Mouse (Mus musculus) olfactory bulb, adult 2 months (tissue): ENCODE results near the gene Cryba4. TPM values are rescaled to one million over a fixed set of nuclear protein-coding genes. Genes with fewer than 3 reads are reported as not detected.

Experiments
- H3K27ac ChIP-seq: fragments of 200-500 bp; 2 replicates; pipeline ENCODE4 v1.5.1; 2012; ENCODE audit warnings: low read depth, low read length; ENCODE audit not compliant: insufficient read depth
- H3K4me1 ChIP-seq: fragments of 200-500 bp; 2 replicates; pipeline ENCODE4 v1.6.1; 2012; ENCODE audit warnings: low read length; ENCODE audit not compliant: control insufficient read depth, insufficient read depth
- H3K4me3 ChIP-seq: fragments of 200-500 bp; 2 replicates; pipeline ENCODE4 v1.5.1; 2012; ENCODE audit warnings: mild to moderate bottlenecking, low read depth, low read length, moderate library complexity; ENCODE audit not compliant: insufficient read depth
- CTCF ChIP-seq: fragments of 200-500 bp; IDR thresholded peaks from 2 replicates; pipeline ENCODE4 v1.5.1; 2012; ENCODE audit warnings: low read depth, mild to moderate bottlenecking, low read length, moderate library complexity; ENCODE audit not compliant: insufficient read depth
- POLR2A ChIP-seq: fragments of 200-500 bp; IDR thresholded peaks from 2 replicates; pipeline ENCODE4 v1.6.1; 2012; ENCODE audit warnings: mild to moderate bottlenecking, low read depth, low read length, moderate library complexity; ENCODE audit not compliant: insufficient read depth
- WGBS: fragments of 180-500 bp; shearing (Covaris S2); methylation state at CpG from one replicate; pipeline ENCODE4 v1.1.7; 2018; 5-methylcytosine and 5-hydroxymethylcytosine counted together
- polyA plus RNA-seq: library from polyadenylated mRNA; stranded (reverse); fragments of >200 nt; gene quantifications from 2 replicates; pipeline ENCODE4 v1.2.4, GENCODE M21; 2012; ENCODE audit warnings: low replicate concordance; ENCODE audit not compliant: missing spikeins, insufficient read depth, insufficient read length

The Cryba4 gene
- polyA plus RNA-seq, 1 experiment, result not detected

GRCm38 (mm10) chr5:112287652-112288051 is 35.3 kb upstream of the Cryba4 start:
- TF ChIP-seq POLR2A (no peak), CTCF (no peak)
- no peak overlapping the region for H3K27ac ChIP-seq
- no peak overlapping the region for H3K4me3 ChIP-seq
- 92% methylated on average over 2 of the region's 2 CpGs for WGBS
- H3K4me1 ChIP-seq, result peaks cover 49% of the 10 kb centered on the region

DNA sequence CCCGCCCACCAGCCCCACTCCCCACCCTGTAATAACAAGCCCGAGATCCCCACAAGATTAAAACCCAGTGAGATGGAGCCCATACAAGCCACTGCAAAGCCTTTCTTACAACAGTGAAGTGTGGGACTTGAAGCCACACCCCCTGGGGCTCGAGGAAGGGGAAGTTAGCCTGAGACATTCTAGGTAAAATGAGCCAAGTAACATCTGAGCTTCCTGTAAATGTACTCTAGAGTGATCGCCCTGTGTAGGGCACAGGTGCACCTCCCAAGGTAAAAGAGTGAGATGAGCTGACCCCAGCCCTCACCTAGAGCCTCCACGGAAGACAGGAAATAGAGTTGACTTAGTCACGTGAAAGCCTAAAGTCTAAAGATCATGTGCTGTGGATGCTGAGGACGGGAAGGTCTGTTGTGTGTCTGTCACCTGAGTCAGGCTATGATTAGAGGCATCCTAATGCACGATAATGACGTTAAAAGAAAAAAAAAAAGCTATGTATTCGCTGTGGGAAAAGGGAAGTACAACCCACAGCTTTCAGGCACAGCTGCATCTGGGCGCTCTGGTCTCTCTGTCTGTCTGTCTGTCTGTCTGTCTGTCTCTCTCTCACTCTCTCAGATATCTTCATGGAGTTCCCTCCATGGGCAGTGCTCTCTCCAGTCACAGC is 34.8 kb upstream of the Cryba4 start:
- H3K4me1 ChIP-seq, result peaks cover 47% of the 10 kb centered on the region
- H3K27ac ChIP-seq, result no peak overlapping the region
- TF ChIP-seq CTCF (no peak), POLR2A (no peak)
- H3K4me3 ChIP-seq, result no peak overlapping the region
- WGBS, result 71% methylated on average over 11 of the region's 11 CpGs

DNA sequence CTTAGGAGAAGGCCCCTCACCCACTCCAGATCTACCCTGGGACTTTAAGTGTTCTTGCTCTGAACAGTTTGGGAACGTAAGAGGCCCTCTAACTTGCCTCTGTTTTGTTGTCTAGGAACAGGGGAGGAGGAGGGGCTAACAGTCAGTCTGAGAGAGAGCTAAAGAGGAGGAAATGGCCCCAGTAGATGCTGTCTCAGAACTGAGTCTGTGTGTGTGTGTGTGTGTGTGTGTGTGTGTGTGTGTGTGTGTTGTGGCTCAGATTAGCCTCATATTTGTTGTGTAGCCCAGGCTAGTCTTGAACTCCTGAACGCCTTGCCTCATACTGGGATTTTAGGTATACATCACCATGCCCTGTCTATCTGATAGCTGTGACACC is 34.3 kb upstream of the Cryba4 start:
- Histone ChIP-seq H3K27ac (no peak overlapping the region), H3K4me3 (no peak overlapping the region), H3K4me1 (peaks cover 44% of the 10 kb centered on the region)
- TF ChIP-seq POLR2A (no peak), CTCF (no peak)
- WGBS, result 76% methylated on average over 2 of the region's 2 CpGs

DNA sequence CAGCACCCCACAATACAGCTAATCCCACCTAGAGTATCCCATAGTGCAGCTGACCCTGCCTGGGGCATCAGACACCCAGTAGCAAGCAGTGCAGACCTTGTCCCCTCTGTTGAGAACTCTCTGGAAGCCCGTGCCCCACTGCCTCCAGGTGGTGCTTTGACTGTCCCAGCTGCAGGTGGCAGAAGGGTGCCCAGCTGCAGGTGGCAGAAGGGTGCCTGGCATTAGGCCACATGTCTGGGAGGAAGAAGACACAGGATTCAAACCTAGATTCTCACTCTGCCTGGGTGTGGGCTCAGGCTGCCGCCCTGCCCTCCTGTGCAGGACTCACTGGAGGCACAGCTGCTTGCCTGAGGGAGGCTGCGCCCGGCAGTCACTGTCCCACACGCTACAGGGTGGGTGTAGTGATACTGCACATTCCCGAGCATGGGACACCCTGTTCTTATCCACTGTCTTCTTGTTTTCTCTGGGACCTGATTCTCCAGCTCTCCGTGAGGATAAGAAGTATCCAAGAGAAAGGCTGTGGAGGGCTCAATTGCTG is 33.3 kb upstream of the Cryba4 start:
- Histone ChIP-seq H3K4me1 (peaks cover 47% of the 10 kb centered on the region), H3K27ac (no peak overlapping the region), H3K4me3 (no peak overlapping the region)
- 88% methylated on average over 7 of the region's 7 CpGs for WGBS
- TF ChIP-seq POLR2A (no peak), CTCF (no peak)

GRCm38 (mm10) chr5:112284203-112284582 is 31.9 kb upstream of the Cryba4 start:
- 81% methylated on average over 7 of the region's 7 CpGs for WGBS
- Histone ChIP-seq H3K4me3 (no peak overlapping the region), H3K27ac (no peak overlapping the region), H3K4me1 (peaks cover 59% of the 10 kb centered on the region)
- TF ChIP-seq CTCF, result no peak
- no peak for TF ChIP-seq POLR2A

- no peak overlapping the region for H3K4me3 ChIP-seq
- H3K27ac ChIP-seq, result no peak overlapping the region
- TF ChIP-seq CTCF (no peak), POLR2A (no peak)
- WGBS, result 85% methylated on average over 10 of the region's 10 CpGs
- H3K4me1 ChIP-seq, result peaks cover 64% of the 10 kb centered on the region
These were observed 31.4 kb upstream of the Cryba4 start for GRCm38 (mm10) chr5:112283543-112284202.

GRCm38 (mm10) chr5:112282780-112283482 is 30.6 kb upstream of the Cryba4 start:
- 85% methylated on average over 9 of the region's 9 CpGs for WGBS
- TF ChIP-seq POLR2A (no peak), CTCF (no peak)
- H3K27ac ChIP-seq, result no peak overlapping the region
- peaks cover 63% of the 10 kb centered on the region for H3K4me1 ChIP-seq
- H3K4me3 ChIP-seq, result no peak overlapping the region

DNA sequence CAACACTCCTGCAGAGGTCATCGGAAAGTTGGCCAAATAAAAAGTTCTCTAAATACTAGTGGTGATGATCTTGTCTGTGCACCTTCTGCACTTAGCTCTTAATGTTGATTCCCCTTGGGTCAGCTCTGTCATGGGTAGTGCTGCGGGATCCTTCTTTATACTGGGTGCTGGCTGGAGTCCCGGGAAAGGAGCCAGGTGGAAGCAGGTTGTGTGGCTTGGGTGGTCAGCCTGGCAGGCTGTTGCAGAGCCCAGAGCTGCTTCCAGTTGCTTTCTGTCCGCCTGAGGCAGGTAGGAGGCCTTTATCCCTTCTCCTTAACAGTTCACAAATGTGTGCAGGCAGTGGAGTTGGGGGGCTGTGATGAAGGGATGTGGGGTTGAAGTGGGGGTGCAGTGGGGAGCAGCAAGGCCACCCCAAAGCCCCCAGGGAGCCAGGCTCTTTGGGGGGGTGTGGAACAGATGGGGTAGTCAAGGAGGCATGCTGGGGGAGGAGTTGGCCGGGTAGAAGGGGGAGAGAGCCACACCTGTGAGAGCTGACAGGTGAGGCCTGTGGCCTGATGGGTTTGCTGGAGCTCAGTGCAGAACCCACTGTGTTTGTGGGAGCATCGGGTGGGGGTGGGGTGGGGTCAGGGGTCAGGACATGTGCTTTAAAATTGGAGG is 29.9 kb upstream of the Cryba4 start:
- H3K4me3 ChIP-seq, result no peak overlapping the region
- no peak for TF ChIP-seq CTCF
- TF ChIP-seq POLR2A, result no peak
- WGBS, result 76% methylated on average over 6 of the region's 6 CpGs
- H3K4me1 ChIP-seq, result peaks cover 63% of the 10 kb centered on the region
- H3K27ac ChIP-seq, result no peak overlapping the region

DNA sequence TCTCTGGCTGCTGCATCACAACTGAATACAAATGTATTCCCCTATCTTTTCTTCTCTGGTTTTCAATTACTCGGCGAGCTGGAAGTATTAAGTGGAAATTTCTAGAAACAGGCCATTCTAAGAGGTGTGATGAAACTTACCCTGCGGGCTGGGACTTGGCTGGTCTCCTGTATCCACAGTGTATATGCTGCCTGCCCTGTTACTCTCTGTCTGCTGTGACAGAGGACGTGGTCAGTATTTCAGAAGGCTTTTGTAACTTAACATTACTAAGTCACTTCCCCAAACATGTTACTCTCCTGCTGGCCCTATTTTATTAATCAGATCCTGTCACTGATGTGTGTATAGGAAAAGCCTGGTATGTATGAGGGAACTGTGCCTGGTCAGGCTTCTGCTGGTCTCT is 29.4 kb upstream of the Cryba4 start:
- WGBS, result 76% methylated on average over 4 of the region's 4 CpGs
- no peak overlapping the region for H3K27ac ChIP-seq
- no peak for TF ChIP-seq CTCF
- no peak for TF ChIP-seq POLR2A
- H3K4me1 ChIP-seq, result peaks cover 63% of the 10 kb centered on the region
- H3K4me3 ChIP-seq, result no peak overlapping the region
